In genomic region chr6:87809651-87810161, GRCm38 (mm10) we compare ENCODE assay signal across 8 mouse cellular contexts. TPM values are rescaled to one million over a fixed set of nuclear protein-coding genes. Genes with fewer than 3 reads are reported as not detected.
A peak's percentile ranks its signal among the peaks of the same experiment; 100 is the strongest.
DNase-seq lines count a peak whose midpoint lies in the region; ATAC-seq and TF ChIP-seq lines count a peak whose summit lies in the region.

No protein-coding gene starts in this region.

- DNase-seq in lung, postnatal 14 days, result no peak
- DNase-seq in cerebellum, adult 18-20 months, result peak; percentile 50 to 51
- DNase-seq in hindbrain, postnatal 0 days (ENCODE audit: low spot score), result no peak
- no peak for DNase-seq in urinary bladder, postnatal 25 days (ENCODE audit: low spot score)
- no peak for DNase-seq in layer of hippocampus, postnatal 36 days
- DNase-seq in left cerebral cortex, postnatal 10 days (ENCODE audit: extremely low spot score in 1 of 2, low spot score in 2 of 2), result no peak

- peak overlapping the region; percentile 89 for H3K4me2 ChIP-seq in lung, embryonic 15.5 days
- peak overlapping the region; percentile 98; the same call in 1 of the 2 replicates for H3K4me2 ChIP-seq in hindbrain, postnatal 0 days (ENCODE audit: low read depth, low read length)

- no peak for ATAC-seq in lung, embryonic 15.5 days (ENCODE audit: borderline replicate concordance, extremely low read depth, low FRiP score, low TSS enrichment)
- no peak for ATAC-seq in hindbrain, postnatal 0 days
- peak; percentile 23; the same call in 1 of the 2 replicates for ATAC-seq in megakaryocyte-erythroid progenitor cell, adult 5-6 weeks (replicated peaks; ENCODE audit: low FRiP score, low TSS enrichment, poor library complexity, severe bottlenecking)

- no peak overlapping the region for H3K9ac ChIP-seq in lung, embryonic 15.5 days
- no peak overlapping the region for H3K9ac ChIP-seq in hindbrain, postnatal 0 days (replicated peaks; ENCODE audit: low read length)

- no peak overlapping the region for H3K27ac ChIP-seq in lung, embryonic 15.5 days
- no peak overlapping the region for H3K27ac ChIP-seq in hindbrain, postnatal 0 days

- H3K4me1 ChIP-seq in lung, embryonic 15.5 days, result peaks cover 20% of the 10 kb centered on the region
- peaks cover 10% of the 10 kb centered on the region for H3K4me1 ChIP-seq in hindbrain, postnatal 0 days (ENCODE audit: insufficient read depth, low read length)

- H3K4me3 ChIP-seq in lung, embryonic 15.5 days, result no peak overlapping the region; the same call in 1 of the 2 replicates
- no peak overlapping the region for H3K4me3 ChIP-seq in hindbrain, postnatal 0 days (ENCODE audit: low read length)

- H3K9me3 ChIP-seq in lung, embryonic 15.5 days, result no peaks in the 10 kb centered on the region
- no peaks in the 10 kb centered on the region for H3K9me3 ChIP-seq in hindbrain, postnatal 0 days (ENCODE audit: low read length)

- TF ChIP-seq CTCF in hindbrain, postnatal 0 days (IDR thresholded peaks at IDR 0.05; ENCODE audit: low read depth), result no peak

- WGBS in lung, embryonic 15.5 days, result 81% methylated on average over 6 of the region's 6 CpGs
- 87% methylated on average over 6 of the region's 6 CpGs for WGBS in hindbrain, postnatal 0 days

- no peaks in the 10 kb centered on the region for H3K27me3 ChIP-seq in lung, embryonic 15.5 days
- no peaks in the 10 kb centered on the region for H3K27me3 ChIP-seq in hindbrain, postnatal 0 days (ENCODE audit: insufficient read depth, low read length)

- intact Hi-C loops in left cerebral cortex, postnatal 10 days (cut with DNase I), result no loop called here

- H3K36me3 ChIP-seq in lung, embryonic 15.5 days, result peaks cover 6% of the 10 kb centered on the region; the same call in 1 of the 2 replicates
- H3K36me3 ChIP-seq in hindbrain, postnatal 0 days (ENCODE audit: insufficient read depth, low read length), result no peaks in the 10 kb centered on the region; the same call in 1 of the 2 replicates

RNA-seq across cellular contexts. Expression of gene Rab43, which starts 2.3 kb away (rescaled TPM):
- 12.6 and 12.9 TPM in 2 replicates for polyA plus RNA-seq in lung, embryonic 15.5 days (2015; fragmentation: Nextera tagmentation; extraction: Ambion mirVana)
- total RNA-seq in hindbrain, postnatal 0 days (2014; rRNA removed), result 18.6 and 27.3 TPM in 2 replicates
- polyA plus RNA-seq in hindbrain, postnatal 0 days (2015; fragmentation: Nextera tagmentation; extraction: Ambion mirVana), result 7.4 and 8.0 TPM in 2 replicates
- 49.7 and 51.5 TPM in 2 replicates for total RNA-seq in megakaryocyte-erythroid progenitor cell, adult 5-6 weeks (2014; fragmentation: Nextera tagmentation)
- 4.5 and 9.9 TPM in 2 replicates for total RNA-seq in megakaryocyte-erythroid progenitor cell, adult 5-6 weeks (2017)
- 10 to 100 TPM; 15.5 to 16.7 TPM for total RNA-seq in layer of hippocampus, postnatal 36 days (2021)
- 10 to 100 TPM; 17.4 to 17.6 TPM for total RNA-seq in left cerebral cortex, postnatal 10 days (2021)

RNA-seq across cellular contexts. Expression of gene Gm45140, which starts 25.9 kb away (rescaled TPM):
- 2.1 and 2.6 TPM in 2 replicates for polyA plus RNA-seq in lung, embryonic 15.5 days (2015; fragmentation: Nextera tagmentation; extraction: Ambion mirVana)
- 0.54 TPM in 1 of 2 replicates, not detected in the other for total RNA-seq in hindbrain, postnatal 0 days (2014; rRNA removed)
- polyA plus RNA-seq in hindbrain, postnatal 0 days (2015; fragmentation: Nextera tagmentation; extraction: Ambion mirVana), result 1.5 and 2.0 TPM in 2 replicates
- 0.81 and 3.3 TPM in 2 replicates for total RNA-seq in megakaryocyte-erythroid progenitor cell, adult 5-6 weeks (2014; fragmentation: Nextera tagmentation)
- total RNA-seq in megakaryocyte-erythroid progenitor cell, adult 5-6 weeks (2017), result 18.3 and 19.5 TPM in 2 replicates
- total RNA-seq in layer of hippocampus, postnatal 36 days (2021), result 1 to 10 TPM; 1.8 to 3.4 TPM
- 1 to 10 TPM; 2.1 to 3.9 TPM for total RNA-seq in left cerebral cortex, postnatal 10 days (2021)

RNA-seq across cellular contexts. Expression of gene Isy1, which starts 28.9 kb away (rescaled TPM):
- 45.9 and 49.7 TPM in 2 replicates for polyA plus RNA-seq in lung, embryonic 15.5 days (2015; fragmentation: Nextera tagmentation; extraction: Ambion mirVana)
- 7.9 and 11.3 TPM in 2 replicates for total RNA-seq in hindbrain, postnatal 0 days (2014; rRNA removed)
- polyA plus RNA-seq in hindbrain, postnatal 0 days (2015; fragmentation: Nextera tagmentation; extraction: Ambion mirVana), result 27.4 and 31.5 TPM in 2 replicates
- total RNA-seq in megakaryocyte-erythroid progenitor cell, adult 5-6 weeks (2014; fragmentation: Nextera tagmentation), result 85.1 and 88.1 TPM in 2 replicates
- total RNA-seq in megakaryocyte-erythroid progenitor cell, adult 5-6 weeks (2017), result 228 and 235 TPM in 2 replicates
- 10 to 100 TPM; 29.6 to 30.0 TPM for total RNA-seq in layer of hippocampus, postnatal 36 days (2021)
- 10 to 100 TPM; 29.3 to 31.7 TPM for total RNA-seq in left cerebral cortex, postnatal 10 days (2021)

RNA-seq across cellular contexts. Expression of gene Gp9, which starts 31.8 kb away (rescaled TPM):
- 3.9 and 4.7 TPM in 2 replicates for polyA plus RNA-seq in lung, embryonic 15.5 days (2015; fragmentation: Nextera tagmentation; extraction: Ambion mirVana)
- total RNA-seq in hindbrain, postnatal 0 days (2014; rRNA removed), result 0.32 TPM in 1 of 2 replicates, not detected in the other
- polyA plus RNA-seq in hindbrain, postnatal 0 days (2015; fragmentation: Nextera tagmentation; extraction: Ambion mirVana), result 0.20 and 0.34 TPM in 2 replicates
- total RNA-seq in megakaryocyte-erythroid progenitor cell, adult 5-6 weeks (2014; fragmentation: Nextera tagmentation), result 1.8 and 4.5 TPM in 2 replicates
- total RNA-seq in megakaryocyte-erythroid progenitor cell, adult 5-6 weeks (2017), result 3.1 and 7.3 TPM in 2 replicates
- total RNA-seq in layer of hippocampus, postnatal 36 days (2021), result 1 to 10 TPM in 1 of 2 experiments, under 1 TPM in 1; 0.82 to 1.5 TPM
- under 1 TPM; 0.41 to 0.55 TPM for total RNA-seq in left cerebral cortex, postnatal 10 days (2021)

RNA-seq across cellular contexts. Expression of gene Cnbp, which starts 41.2 kb away (rescaled TPM):
- 1,108 and 1,113 TPM in 2 replicates for polyA plus RNA-seq in lung, embryonic 15.5 days (2015; fragmentation: Nextera tagmentation; extraction: Ambion mirVana)
- 196 and 209 TPM in 2 replicates for total RNA-seq in hindbrain, postnatal 0 days (2014; rRNA removed)
- polyA plus RNA-seq in hindbrain, postnatal 0 days (2015; fragmentation: Nextera tagmentation; extraction: Ambion mirVana), result 660 and 682 TPM in 2 replicates
- total RNA-seq in megakaryocyte-erythroid progenitor cell, adult 5-6 weeks (2014; fragmentation: Nextera tagmentation), result 524 and 599 TPM in 2 replicates
- 1,213 and 1,503 TPM in 2 replicates for total RNA-seq in megakaryocyte-erythroid progenitor cell, adult 5-6 weeks (2017)
- 100 to 1,000 TPM; 254 to 269 TPM for total RNA-seq in layer of hippocampus, postnatal 36 days (2021)
- total RNA-seq in left cerebral cortex, postnatal 10 days (2021), result 100 to 1,000 TPM; 255 TPM

Comparison
In these comparisons a context has a peak if more than half of its experiments do, and no peak if none do; other contexts are left out.
1. DNase-seq: peak in cerebellum, adult 18-20 months (2 of 2); none in lung, postnatal 14 days (single experiment), hindbrain, postnatal 0 days (single experiment), urinary bladder, postnatal 25 days (single experiment), layer of hippocampus, postnatal 36 days (0 of 2) and left cerebral cortex, postnatal 10 days (0 of 2).